In genomic region chr2:96337354-96337753, GRCm38 (mm10) we compare ENCODE assay signal across 7 mouse cellular contexts. TPM values are rescaled to one million over a fixed set of nuclear protein-coding genes. Genes with fewer than 3 reads are reported as not detected.
DNase-seq lines count a peak whose midpoint lies in the region; ATAC-seq lines count a peak whose summit lies in the region.

No protein-coding gene starts in this region.

- no peak overlapping the region for H3K4me3 ChIP-seq in forebrain, embryonic 15.5 days

- no peaks in the 10 kb centered on the region for H3K9me3 ChIP-seq in forebrain, embryonic 15.5 days

- WGBS in forebrain, embryonic 15.5 days: 77% methylated on average over 1 of the region's 1 CpGs

- H3K4me1 ChIP-seq in forebrain, embryonic 15.5 days: no peaks in the 10 kb centered on the region

- H3K27me3 ChIP-seq in forebrain, embryonic 15.5 days: no peaks in the 10 kb centered on the region

- no peak overlapping the region for H3K4me2 ChIP-seq in forebrain, embryonic 15.5 days (replicated peaks)

- no peaks in the 10 kb centered on the region for H3K36me3 ChIP-seq in forebrain, embryonic 15.5 days

- no peak overlapping the region for H3K9ac ChIP-seq in forebrain, embryonic 15.5 days (replicated peaks)

- 0 out of 2 replicates have a peak, but pooled peaks have one; percentile 46 for ATAC-seq in forebrain, embryonic 15.5 days (replicated peaks)
- ATAC-seq in erythroid progenitor cell, adult 5-6 weeks (replicated peaks; ENCODE audit: low FRiP score, poor library complexity, severe bottlenecking): no peak

- peak; percentile 21 for DNase-seq in layer of hippocampus, adult 11-12 months (ENCODE audit: low spot score)
- no peak for DNase-seq in layer of hippocampus, postnatal 36 days
- peak; percentile 35 for DNase-seq in ES-CJ7 (ENCODE audit: low read depth, low spot score)
- peak; percentile 42 for DNase-seq in adipocyte (ENCODE audit: low spot score)
- no peak for DNase-seq in heart, postnatal 4 days

- no peak overlapping the region for H3K27ac ChIP-seq in forebrain, embryonic 15.5 days (replicated peaks)

RNA-seq across cellular contexts. Expression of gene Lrrc4c, which starts 19.4 kb away (rescaled TPM):
- total RNA-seq in layer of hippocampus, postnatal 36 days (2021): 10 to 100 TPM; 65.4 to 67.4 TPM
- polyA plus RNA-seq in forebrain, embryonic 15.5 days (2015; fragmentation: Nextera tagmentation; extraction: Ambion mirVana): 20.9 and 24.3 TPM in 2 replicates
- total RNA-seq in erythroid progenitor cell, adult 5-6 weeks (2015; ENCODE audit: low replicate concordance): not detected in 2 replicates
- total RNA-seq in erythroid progenitor cell, adult 5-6 weeks (2017; ENCODE audit: low replicate concordance): not detected in 2 replicates
- under 1 TPM; 0.67 to 0.70 TPM for total RNA-seq in heart, postnatal 4 days (2021)

Comparison
In these comparisons a context has a peak if more than half of its experiments do, and no peak if none do; other contexts are left out.
1. DNase-seq: peak in layer of hippocampus, adult 11-12 months (single experiment), ES-CJ7 (single experiment) and adipocyte (single experiment); none in layer of hippocampus, postnatal 36 days (0 of 2) and heart, postnatal 4 days (single experiment).
2. RNA of gene Lrrc4c, which starts 19.4 kb away (total RNA-seq): 65.4 to 67.4 TPM in layer of hippocampus, postnatal 36 days; 0.67 to 0.70 TPM in heart, postnatal 4 days and not detected in erythroid progenitor cell, adult 5-6 weeks; every median in the first group is over 10 times any median in the second.